Mouse (Mus musculus): Measurements from ENCODE around the gene Tmem82.

Gene Tmem82

DNA sequence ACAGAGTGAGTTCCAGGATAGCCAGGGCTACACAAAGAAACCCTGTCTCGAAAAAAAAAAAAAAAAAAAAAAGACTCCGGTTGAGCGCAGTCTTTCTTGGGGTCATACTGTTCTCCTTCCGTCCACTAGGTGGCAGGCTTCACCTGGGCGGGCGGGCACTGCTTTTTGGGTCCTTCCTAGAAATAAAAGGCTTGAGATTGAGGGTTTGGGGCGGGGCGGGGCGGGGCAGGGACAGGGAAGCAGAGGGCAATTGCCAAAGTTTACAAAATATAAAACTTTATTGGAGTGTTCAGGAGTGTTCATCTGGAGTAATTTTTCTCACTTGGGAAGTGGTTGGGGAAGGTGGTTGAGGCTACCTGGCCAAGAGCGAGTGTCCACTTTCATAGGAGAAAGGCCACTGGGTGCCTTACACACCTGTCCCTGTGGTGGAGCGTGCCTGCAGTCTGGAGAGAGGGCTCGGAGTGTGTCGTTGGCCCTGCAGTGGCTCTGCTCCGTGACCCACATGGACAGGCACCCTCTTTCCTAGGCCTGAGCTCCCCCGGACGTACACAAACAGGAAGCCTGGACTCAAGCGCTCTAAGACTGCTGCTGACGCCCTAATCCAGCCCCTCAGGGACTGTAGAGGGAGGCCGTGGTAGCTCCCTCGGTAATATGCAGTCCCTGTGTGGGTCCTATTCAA lies at the start of gene Tmem82:
TSS of gene Tmem82 (minus strand) at position 69 of the 679 bp plus-strand sequence.
- no peak for DNase-seq (ENCODE audit: low spot score)

DNA sequence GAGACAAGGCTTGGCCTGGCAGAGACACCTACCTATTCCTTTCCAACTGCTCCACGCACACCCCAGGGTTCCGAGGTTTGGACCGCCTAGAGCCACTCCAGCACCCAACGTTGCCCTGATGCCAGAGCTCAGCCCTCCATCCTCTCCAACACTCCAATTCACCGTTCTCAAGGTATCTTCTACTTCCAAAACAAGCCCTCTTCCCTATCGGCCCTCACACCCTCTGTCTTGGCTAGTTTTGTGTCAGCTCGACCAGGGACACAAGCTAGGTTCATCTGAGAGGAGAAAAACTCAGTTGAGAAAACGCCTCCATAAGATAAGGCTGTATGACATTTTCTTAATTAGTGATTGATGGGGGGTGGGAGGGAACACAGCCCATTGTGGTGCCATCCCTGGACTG lies 46.4 kb upstream of the Tmem82 start, which contains the start of gene Plekhm2:
TSS of gene Plekhm2 (minus strand) at position 101 of the 400 bp plus-strand sequence.
- no peak for DNase-seq (ENCODE audit: low spot score)

DNA sequence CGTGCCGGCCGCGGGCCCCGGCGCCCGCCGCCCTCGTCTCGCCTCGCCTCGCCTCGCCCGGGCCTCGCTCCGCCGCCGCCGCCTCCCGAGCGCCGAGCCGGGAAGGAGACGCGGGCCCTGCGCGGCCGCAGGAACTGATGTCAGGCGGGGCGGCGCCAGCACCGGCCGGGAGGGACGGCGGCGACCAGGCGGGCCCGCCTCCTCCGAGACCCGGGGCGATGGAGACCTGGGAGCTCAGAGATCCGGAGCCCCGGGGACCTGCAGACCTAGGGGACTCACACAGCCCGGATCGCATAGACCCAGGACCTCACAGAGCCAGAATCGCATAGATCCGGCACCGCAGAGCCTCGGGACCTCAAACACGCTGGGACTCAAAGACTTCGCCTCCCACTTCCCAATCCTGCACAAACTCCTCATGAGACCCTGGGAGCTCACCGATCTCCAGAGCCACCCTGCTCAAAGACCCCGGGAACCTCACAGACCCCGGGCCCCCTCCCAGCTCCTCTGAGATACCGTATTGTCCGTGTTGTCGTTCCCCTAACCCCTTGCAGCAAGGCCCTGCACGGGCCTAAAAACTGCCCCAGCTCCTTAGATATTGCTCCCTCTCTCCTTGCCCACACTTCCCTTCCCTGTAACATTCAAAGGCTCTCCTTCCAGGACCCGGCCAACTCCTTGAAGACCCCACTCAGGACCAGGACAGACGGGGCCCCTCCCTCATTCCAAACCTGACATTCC lies 45.7 kb upstream of the Tmem82 start:
- no peak for DNase-seq (ENCODE audit: low spot score)

DNA sequence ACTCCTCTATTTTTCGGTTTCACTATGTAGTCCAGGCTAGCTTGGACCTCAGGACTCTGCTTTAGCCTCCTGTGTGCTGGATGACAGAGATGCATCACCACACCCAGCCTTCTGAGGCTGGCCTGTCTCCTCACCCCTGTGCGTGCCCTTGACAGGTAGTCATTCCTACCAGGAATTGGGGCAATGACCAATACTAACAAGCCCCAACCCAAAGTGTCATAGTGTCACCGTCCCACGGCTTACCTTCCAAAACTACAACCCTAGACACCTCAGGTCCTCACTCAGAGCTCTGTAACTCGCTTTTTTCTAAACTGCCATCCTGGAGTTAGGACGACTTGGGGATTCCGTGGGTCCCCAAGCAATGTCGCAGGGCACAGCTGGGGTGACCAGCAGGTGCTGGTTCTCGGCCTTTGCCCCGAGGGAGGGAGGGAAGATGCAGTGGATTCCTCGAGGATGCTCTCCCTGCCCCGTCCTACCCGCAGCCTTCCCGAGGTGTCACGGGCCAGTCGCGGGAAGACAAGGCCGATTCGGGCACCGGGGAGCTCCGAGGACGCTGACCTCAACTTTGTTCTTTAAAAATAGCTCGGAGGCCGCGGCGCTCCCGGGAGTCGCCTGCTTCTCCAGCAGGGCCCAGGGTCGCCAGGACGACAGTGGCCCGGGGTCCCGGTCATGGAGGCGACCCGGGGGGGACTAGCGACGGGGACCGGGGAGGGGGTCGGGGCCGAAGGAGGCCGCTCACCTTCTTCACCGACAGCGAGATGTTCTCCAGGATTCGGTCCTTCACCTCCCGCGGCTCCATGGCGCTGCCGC lies 44.9 kb upstream of the Tmem82 start:
- DNase-seq (ENCODE audit: low spot score) = no peak

DNA sequence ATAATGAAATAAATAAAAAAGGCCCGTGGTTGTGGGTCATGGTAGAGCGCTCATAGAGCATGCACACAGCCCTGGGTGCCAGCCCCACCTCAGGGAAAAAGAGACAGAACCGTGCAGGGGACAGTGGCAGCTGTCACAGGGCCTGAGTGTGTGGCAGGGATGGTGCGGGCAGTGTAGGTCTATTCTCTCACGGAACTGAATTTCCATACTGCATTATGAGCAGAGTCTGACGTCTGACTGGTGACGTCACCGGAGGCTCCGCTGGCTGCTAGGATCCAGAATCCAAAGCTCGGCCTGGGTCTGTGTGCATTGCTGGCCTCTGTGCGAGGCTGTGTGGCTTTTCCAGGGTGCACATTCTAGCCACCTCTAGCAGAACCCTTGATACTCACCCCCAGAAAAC lies 42.5 kb upstream of the Tmem82 start:
- no peak for DNase-seq (ENCODE audit: low spot score)

DNA sequence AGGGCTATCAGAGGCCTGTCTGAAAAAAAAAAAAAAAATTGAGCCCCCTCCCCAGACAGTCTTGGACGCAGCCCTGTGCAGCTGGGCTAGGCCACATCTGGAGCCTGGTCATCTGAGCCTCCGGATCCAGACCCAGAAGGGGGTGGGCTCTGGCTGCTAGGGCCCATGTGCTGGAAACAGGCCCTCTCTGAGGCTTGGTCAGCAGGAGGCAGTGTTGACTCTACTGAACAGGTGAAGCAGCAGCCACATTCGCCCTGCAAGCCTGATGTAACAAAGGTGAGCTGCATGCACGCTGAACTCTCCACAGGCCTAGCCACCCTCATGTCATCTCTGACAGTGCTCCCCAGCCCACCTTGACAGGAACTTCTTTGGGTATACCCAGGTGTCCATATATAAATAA lies 41.3 kb upstream of the Tmem82 start:
- DNase-seq (ENCODE audit: low spot score) = no peak

DNA sequence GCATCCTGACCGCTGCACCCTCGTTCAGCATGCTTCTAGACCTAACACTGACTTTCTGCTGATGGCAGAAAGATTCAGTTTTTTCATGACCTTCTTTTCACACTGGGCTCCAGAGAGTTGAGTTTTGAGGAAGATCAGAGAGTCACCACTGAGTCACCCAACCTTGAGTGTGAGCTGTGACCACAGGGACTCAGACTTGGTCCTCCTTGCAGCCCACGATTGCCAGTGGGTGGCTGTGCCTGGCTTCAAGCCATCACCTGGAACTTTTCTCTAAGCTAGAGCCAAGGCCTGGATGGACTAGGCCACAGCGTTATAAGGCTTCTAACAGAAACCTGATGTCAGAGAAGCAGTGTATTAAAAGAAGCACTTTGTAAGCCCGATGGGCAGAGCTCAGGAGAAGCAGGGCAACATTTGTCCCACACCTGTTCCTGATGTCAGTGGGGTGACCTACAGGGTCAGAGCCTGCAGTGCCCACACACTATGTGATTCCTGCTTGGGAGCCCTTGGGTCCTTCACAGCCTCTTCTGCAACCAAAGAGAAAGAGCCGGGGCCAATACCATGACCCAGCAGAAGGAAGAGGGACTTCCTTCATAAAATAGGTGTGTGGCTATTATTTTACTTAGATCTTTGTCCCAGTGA lies 40.5 kb upstream of the Tmem82 start:
- DNase-seq (ENCODE audit: low spot score) = no peak

DNA sequence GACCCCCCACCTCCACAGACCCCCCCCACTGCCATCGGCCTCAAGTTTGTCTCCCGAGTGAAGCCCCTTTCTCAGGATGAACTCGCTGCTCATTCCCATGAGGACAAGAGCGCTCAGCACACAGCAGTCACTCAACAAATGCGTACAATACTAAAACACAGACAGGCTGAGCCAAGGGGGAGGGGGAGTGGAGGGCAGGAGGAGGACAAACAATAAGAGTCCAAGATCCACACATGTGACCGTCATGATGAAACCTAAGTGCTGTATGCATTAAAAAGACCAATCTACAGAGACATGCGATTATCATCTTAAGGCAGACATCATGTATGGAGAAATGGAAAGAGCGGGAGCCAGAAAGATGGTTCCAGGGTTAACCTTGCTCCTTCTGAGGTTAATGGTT lies 38.5 kb upstream of the Tmem82 start:
- no peak for DNase-seq (ENCODE audit: low spot score)

DNA sequence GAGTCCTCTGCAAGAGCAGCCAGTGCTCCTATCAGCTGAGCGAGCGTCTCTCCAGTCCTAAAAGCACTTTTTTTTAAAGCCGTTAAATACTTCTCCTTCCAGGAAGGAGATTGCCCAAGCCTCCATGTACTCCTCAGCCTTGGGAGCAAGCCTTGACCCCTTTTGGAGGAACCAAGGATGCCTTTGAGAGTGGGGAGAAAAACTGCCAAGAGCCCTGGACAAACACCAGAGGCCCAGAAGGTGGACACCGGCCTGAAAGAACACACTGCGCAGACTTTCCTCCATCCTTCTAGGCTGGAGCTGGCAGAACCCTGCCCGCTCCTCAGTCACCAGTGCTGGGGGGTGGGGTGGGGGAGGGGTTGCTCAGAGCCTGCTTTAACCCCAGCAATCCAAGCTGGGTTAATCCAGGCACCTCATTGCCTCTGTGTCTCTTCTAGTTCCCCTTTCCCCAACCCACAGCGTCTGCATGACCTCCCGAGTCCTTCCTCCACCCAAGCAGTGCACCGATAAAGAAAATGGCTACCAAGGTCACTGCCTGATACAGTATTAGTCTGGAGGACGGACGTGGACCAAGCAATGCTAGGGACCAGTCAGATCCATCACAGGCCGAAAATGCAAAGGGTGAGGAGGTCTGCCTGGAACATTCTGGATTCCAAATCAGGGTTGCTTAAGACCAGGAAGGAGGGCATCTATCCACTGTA lies 37.6 kb upstream of the Tmem82 start:
- no peak for DNase-seq (ENCODE audit: low spot score)

DNA sequence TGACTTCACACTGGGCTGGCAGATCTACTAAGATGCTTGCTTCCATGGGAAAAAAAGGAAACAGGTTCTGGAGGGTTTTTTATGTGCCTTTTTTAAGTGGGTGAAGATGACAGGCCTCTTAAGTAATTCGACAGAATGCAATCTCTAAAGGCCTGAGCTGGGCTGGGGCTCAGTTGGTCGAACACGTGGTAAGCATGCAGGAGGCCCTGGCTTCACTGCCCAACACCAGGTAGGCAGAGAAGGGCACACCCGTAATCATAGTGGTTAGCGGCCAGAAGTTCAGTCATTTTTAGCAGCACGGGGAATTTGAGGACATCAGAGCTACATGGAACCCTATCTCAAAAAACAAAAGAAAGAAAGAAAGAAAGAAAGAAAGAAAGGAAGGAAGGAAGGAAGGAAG lies 36.1 kb upstream of the Tmem82 start:
- no peak for DNase-seq (ENCODE audit: low spot score)

DNA sequence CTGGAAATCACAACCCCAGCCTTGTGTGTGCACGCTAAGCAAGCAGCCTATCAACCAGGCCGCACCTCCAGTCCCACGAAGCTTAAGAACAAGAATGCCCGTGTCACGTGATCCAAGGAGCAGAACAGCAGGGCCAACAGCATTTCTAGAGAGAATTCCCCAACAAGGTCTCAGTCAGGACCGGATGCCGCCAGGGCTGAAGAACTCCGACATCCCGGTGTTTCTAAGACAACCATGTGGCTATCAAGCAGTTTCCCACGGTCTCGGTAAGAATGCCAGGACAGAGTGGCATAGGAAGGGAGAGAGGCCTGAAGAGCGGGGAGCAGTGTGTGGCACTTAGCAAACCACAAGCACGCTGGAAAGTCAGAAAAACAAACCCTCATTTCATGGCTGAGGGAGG lies 35.4 kb upstream of the Tmem82 start:
- DNase-seq (ENCODE audit: low spot score) = no peak

DNA sequence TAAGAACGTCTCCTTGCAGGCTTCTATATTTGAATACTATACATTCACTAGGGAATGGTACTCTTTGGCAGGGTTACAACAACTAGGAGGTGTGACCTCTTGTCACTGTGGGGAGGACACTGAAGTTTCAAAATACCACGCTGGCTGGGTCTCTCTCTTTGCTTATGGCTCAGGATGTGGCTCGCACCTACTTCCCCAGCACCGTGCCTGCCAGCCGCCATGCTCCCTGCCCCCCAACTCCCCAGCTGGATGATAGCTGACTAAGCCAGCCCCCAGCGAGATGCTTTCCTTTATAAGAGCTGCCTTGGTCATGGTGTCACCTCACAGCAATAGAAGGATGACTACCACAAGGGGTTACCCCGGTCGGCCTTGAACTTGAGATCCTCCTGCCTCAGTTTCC lies 34.6 kb upstream of the Tmem82 start:
- DNase-seq (ENCODE audit: low spot score) = no peak

DNA sequence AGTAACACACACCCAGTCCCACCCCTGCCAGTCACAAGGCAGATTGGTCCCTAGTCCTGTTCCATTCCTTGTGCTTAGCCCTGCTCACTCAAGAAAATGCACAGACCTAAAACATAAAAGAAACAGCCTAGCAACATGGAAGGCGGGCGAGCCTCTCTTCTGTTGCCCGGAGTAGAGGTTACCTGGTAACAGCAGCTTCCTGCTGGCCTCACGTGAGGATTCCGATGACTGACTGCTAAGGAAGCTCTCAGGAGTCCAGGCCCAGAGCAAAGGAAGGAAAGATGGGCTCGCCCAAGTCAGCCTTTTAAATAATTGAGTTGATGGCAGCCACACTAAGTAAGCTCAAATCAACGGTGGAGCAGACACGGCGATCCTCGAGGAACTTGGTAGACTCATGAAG lies 33.5 kb upstream of the Tmem82 start:
- no peak for DNase-seq (ENCODE audit: low spot score)

DNA sequence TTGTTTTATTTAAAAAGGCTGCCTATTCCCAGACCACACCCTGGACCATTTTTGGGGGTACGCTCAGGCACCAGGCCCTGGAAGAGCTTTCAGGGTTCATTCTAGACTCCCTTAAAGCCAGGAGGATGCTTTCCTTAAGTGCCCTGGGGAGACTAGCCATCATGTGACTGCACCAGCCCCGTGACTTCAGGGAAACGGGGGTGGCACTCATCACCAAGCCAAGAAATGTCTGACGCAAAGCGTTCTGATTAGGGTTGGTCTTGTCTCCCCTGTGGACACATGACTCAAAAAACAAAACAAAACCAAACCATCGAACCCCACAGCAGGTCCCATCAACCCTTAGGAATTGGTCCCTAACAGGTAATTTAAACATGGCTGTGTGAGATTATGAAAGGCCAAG lies 32.9 kb upstream of the Tmem82 start:
- DNase-seq (ENCODE audit: low spot score) = no peak

DNA sequence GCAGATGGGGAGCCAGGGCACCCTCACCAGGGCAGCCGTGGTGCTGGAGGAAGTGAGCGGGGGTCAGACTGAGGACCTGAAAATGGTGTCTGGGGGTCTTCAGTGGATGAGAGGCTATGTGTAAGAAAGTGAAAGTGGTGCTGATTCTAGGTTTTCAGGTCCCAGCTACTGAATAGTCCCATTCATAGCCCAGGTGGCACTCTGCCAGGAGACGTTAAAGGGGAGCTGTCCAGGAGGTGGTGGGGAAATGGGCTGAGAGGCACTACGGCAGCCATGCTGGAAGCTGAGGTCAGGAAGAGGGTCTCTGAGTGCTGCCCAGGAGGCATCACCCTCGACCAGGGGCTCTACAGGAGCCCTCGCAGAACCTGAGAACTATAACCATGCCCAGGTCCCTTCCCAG lies 30.8 kb upstream of the Tmem82 start:
- DNase-seq (ENCODE audit: low spot score) = no peak

DNA sequence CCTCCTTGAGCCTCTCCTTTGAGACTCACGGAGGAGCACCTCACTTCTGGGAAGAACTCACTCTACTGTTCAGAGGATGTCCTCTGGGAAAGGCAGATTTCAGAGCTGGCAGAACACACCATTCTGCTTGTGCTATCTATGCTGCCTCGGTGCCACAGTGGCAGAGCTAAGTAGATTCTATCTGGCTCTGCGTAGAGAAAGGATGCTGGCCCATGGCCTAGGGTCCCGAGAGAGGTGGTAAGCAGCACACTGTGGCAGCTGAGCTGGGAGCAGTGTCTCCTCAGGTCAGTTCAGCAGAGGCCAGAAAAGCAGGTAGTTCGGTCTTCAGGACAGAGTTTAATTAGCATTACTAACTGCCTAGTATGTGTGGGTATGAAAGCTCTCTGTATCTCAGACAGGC lies 29.8 kb upstream of the Tmem82 start:
- no peak for DNase-seq (ENCODE audit: low spot score)

DNA sequence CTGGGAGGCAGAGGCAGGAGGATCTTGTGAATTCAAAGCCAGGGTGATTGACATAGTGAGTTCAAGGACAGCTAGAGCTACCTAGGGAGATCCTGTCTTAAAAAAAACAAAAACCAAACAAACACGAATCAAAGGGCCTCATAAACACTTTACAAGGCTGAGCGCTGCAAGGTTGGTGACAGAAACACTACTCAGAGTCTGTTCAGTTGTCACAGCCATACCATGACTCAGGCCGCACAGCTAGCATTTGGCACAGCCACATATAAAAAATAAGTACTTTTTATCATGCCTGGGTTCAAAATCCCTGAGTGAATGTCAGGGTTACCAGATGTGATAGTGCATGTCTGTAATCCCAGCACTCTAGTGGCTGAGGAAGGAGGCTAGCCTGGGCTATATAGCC lies 28.8 kb upstream of the Tmem82 start:
- no peak for DNase-seq (ENCODE audit: low spot score)

DNA sequence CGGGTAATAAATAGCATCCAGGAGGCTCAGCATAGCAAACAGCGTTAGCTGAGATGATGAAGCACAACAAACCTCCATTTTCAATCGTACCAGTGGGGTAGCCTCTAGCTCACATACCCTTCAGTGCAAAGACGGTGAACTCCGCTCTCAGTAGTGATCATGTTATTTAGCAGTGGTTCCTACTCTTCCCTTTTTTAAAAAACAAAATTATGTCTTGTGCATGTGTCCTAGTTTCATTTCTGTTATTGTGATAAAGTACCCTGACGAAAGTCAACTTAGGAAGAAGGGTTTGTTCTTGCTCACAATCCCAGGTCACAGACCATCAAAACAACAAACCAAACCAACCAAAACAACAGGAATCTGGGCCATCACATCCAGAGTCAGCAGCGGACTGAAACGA lies 27.6 kb upstream of the Tmem82 start:
- no peak for DNase-seq (ENCODE audit: low spot score)

DNA sequence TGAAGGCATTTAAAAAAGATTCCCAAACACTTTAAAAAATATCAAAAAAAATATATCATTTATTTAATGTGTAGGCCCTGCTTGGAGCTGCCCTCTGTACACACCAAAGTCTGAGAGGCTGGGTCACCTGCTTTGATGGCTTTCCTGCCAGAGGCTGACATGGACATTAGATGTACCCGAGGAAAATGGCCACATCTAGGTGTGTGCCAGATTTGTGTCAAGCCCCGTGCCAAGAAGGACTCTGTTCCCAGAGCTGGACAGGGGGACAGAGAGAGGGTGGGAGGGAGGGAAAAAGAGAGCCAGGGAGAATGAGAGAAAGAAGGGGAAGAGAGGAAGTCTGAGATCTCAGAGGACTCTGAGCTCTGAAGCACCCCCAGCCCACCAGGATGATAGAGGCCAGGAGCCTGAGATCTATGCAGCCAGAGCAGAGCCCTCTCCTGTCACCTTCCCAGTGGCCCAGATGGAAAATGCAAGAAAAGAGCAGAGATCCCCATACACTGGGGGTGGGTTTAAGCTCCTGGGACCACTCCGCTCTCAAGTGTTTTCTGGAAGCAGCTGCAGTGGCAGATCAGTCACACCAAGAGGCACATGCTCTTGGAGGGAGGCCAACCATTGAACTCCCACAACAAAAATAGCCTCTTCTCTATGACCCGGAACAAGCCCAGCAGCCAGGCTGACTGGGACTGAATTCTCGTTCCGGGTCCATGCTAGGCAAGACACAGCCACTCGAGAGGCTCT lies 24.9 kb upstream of the Tmem82 start:
- no peak for DNase-seq (ENCODE audit: low spot score)

DNA sequence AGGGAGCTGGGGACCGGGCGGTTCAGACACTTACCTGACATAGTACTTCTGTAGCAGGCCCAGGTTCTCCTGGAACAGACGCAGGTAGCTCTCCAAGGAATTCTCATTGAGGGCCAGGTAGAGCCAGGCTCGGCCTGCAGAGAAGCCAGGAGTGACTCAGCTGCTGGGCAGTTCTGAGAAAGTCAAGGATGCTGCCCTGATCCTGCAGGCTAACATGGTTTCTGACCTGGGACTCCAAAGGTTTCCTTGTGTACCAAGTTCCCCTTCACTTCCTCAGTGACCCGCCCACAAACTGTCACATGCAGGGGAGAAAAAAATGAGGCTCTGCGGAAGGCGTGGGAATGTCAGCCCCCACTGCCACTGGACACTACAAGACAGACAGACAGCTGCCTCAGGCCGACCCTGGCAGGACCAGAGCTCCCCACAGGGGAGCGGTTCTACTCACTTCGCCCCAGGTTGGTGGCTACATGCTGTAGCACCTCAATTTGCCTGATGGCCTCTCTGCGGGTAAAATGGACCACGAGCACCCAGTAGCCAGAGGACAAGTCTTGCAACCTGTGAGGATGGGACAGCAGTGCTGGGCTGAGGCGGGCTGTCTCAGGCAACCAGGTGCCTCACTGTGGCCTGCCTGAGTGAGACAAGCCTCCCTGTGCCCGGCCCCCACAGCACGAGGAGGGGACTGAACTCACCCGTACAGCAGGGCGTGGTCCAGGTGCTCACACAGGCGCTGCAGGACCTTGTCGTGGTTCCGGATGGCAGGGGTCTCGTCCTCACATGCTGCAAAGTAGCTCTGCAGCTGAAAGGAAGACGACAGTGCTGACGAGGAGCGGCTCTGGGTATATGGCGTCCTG lies 23.8 kb upstream of the Tmem82 start:
- no peak for DNase-seq (ENCODE audit: low spot score)

All from urinary bladder, postnatal 10 days (tissue).